Mouse (Mus musculus) urinary bladder, postnatal 0 days (tissue): Measurements from ENCODE around the gene Mfsd6l. TPM values are rescaled to one million over a fixed set of nuclear protein-coding genes. Genes with fewer than 3 reads are reported as not detected.

Source experiments
- polyA plus RNA-seq: library from polyadenylated mRNA; unstranded; fragments of >200 nt; fragmentation: Nextera tagmentation; extraction: Ambion mirVana; gene quantifications from 2 replicates; pipeline ENCODE4 v1.2.1, GENCODE M21; 2015

The Mfsd6l gene
- polyA plus RNA-seq = 1.3 and 1.7 TPM in 2 replicates

GRCm38 (mm10) chr11:68555918-68556584 lies at the start of gene Mfsd6l:
TSS of gene Mfsd6l (plus strand) at chr11:68556186.

GRCm38 (mm10) chr11:68586721-68587120 lies 30.7 kb downstream of the Mfsd6l start, which contains the start of gene Ccdc42:
TSS of gene Ccdc42 (plus strand) at chr11:68587021.

Other genes with a start within 250 kb of the Mfsd6l start
- 1.6 and 2.1 TPM in 2 replicates for gene Ntn1, start 155.4 kb upstream of the Mfsd6l start, polyA plus RNA-seq
- gene Pik3r5, start 124.1 kb upstream of the Mfsd6l start, polyA plus RNA-seq = 0.99 and 1.9 TPM in 2 replicates
- 1.6 and 1.8 TPM in 2 replicates for gene Pik3r6, start 53.2 kb upstream of the Mfsd6l start, polyA plus RNA-seq
- gene Ccdc42, start 30.8 kb downstream of the Mfsd6l start, polyA plus RNA-seq = not detected in 2 replicates
- 46.4 and 48.4 TPM in 2 replicates for gene Myh10, start 135.4 kb downstream of the Mfsd6l start, polyA plus RNA-seq